ENCODE assay signal across 13 mouse cellular contexts in the genomic region with DNA sequence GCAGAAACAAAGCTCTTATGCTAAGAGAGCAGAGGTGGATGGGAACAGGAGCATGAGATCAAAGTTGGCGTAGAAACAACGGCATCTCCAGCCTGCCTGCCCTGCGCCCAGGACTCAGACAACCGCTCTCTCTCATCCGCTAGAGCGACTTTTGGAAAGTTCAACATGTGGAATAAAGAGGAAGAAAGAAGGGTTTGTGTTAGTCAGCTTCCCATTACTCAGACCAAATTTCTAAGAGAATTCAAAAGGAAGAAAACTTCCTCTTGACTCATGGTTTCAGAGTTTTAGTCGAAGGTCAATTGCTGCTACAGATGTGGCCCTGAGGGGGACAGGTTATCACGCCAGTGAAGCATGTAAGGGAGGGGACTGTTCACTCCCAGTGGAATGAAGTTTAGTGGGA. TPM values are rescaled to one million over a fixed set of nuclear protein-coding genes. Genes with fewer than 3 reads are reported as not detected.
"Had no signal": no experiment of that assay in that cellular context is flagged by ENCODE, and none has a peak within 500 bp of the region (broad histone marks: within the 10 kb centered on the region; RNA-seq: fewer than 3 reads in every experiment).

No protein-coding gene starts in this region.

- H3K4me1 ChIP-seq: limb, embryonic 12.5 days; limb, embryonic 15.5 days; lung, embryonic 15.5 days had no signal

- H3K4me3 ChIP-seq: limb, embryonic 12.5 days; limb, embryonic 15.5 days; lung, embryonic 15.5 days had no signal

- H3K36me3 ChIP-seq: limb, embryonic 12.5 days; limb, embryonic 15.5 days; lung, embryonic 15.5 days had no signal

- H3K27me3 ChIP-seq: limb, embryonic 12.5 days; limb, embryonic 15.5 days; lung, embryonic 15.5 days had no signal

- H3K27ac ChIP-seq: limb, embryonic 12.5 days; limb, embryonic 15.5 days; liver, embryonic 14.5 days; lung, embryonic 15.5 days had no signal

- H3K9me3 ChIP-seq: limb, embryonic 12.5 days; limb, embryonic 15.5 days; lung, embryonic 15.5 days had no signal

- H3K9ac ChIP-seq: limb, embryonic 12.5 days; limb, embryonic 15.5 days; liver, embryonic 14.5 days; lung, embryonic 15.5 days had no signal

- H3K4me2 ChIP-seq: limb, embryonic 12.5 days; limb, embryonic 15.5 days; liver, embryonic 11.5 days; lung, embryonic 15.5 days; midbrain, embryonic 11.5 days had no signal

RNA-seq across cellular contexts. Expression of gene Tdrd5, which starts 39.5 kb away (rescaled TPM):
- total RNA-seq: megakaryocyte-erythroid progenitor cell, adult 5-6 weeks had no signal
- polyA plus RNA-seq: midbrain, embryonic 11.5 days; neural tube, embryonic 11.5 days; small intestine, adult 2 months; spleen, adult 2 months had no signal

RNA-seq across cellular contexts. Expression of gene Nphs2, which starts 46.6 kb away (rescaled TPM):
- total RNA-seq: layer of hippocampus, postnatal 14 days; megakaryocyte progenitor cell, adult 5-6 weeks; megakaryocyte-erythroid progenitor cell, adult 5-6 weeks had no signal
- polyA plus RNA-seq: limb, embryonic 12.5 days; liver, embryonic 11.5 days; lung, embryonic 15.5 days; neural tube, embryonic 11.5 days; small intestine, adult 2 months; spleen, adult 2 months; stomach, embryonic 16.5 days had no signal

RNA-seq across cellular contexts. Expression of gene Fam163a, which starts 59.1 kb away (rescaled TPM):
- total RNA-seq: megakaryocyte progenitor cell, adult 5-6 weeks; megakaryocyte-erythroid progenitor cell, adult 5-6 weeks had no signal
- polyA plus RNA-seq: spleen, adult 2 months had no signal
